Mouse (Mus musculus) midbrain, embryonic 11.5 days (tissue): ENCODE results near the gene Fat3. TPM values are rescaled to one million over a fixed set of nuclear protein-coding genes. Genes with fewer than 3 reads are reported as not detected.

Source experiments
- ATAC-seq: fragments of 200-750 bp; cut with Nextera tagmentation; 2 replicates; pipeline ENCODE4 v1.8.0; 2017; ENCODE audit warnings: moderate TSS enrichment, moderate library complexity; ENCODE audit not compliant: low FRiP score
- DNase-seq: peaks from one replicate; pipeline ENCODE4 v3.0.0; 2015; ENCODE audit warnings: low spot score; ENCODE audit errors: missing footprints
- H3K27ac ChIP-seq: fragments of 300-500 bp; sonication (generic); 2 replicates; pipeline ENCODE4 v1.5.1; 2014; ENCODE audit warnings: low read depth, low read length
- H3K27me3 ChIP-seq: fragments of 300-500 bp; sonication (generic); 2 replicates; pipeline ENCODE4 v1.6.1; 2014; ENCODE audit warnings: mild to moderate bottlenecking, low read length, moderate library complexity, mixed read lengths; ENCODE audit not compliant: control insufficient read depth, insufficient read depth
- H3K36me3 ChIP-seq: fragments of 300-500 bp; sonication (generic); 2 replicates; pipeline ENCODE4 v1.6.1; 2014; ENCODE audit warnings: mild to moderate bottlenecking, low read length, moderate library complexity, mixed read lengths; ENCODE audit not compliant: control insufficient read depth, insufficient read depth
- H3K4me1 ChIP-seq: fragments of 300-500 bp; sonication (generic); 2 replicates; pipeline ENCODE4 v1.6.1; 2014; ENCODE audit warnings: low read length; ENCODE audit not compliant: control insufficient read depth, insufficient read depth
- H3K4me2 ChIP-seq: fragments of 300-500 bp; sonication (generic); 2 replicates; pipeline ENCODE4 v1.6.1; 2014; ENCODE audit warnings: mild to moderate bottlenecking, moderate library complexity
- H3K4me3 ChIP-seq: fragments of 300-500 bp; sonication (generic); 2 replicates; pipeline ENCODE4 v1.5.1; 2014; ENCODE audit warnings: low read depth, low read length
- H3K9ac ChIP-seq: fragments of 300-500 bp; sonication (generic); 2 replicates; pipeline ENCODE4 v1.6.1; 2014; ENCODE audit warnings: low read length
- H3K9me3 ChIP-seq: fragments of 300-500 bp; sonication (generic); 2 replicates; pipeline ENCODE4 v1.6.1; 2016; ENCODE audit warnings: low read length; ENCODE audit not compliant: control insufficient read depth
- WGBS: fragments of 180-500 bp; shearing (Covaris S2); extraction: QIAGEN DNeasy Blood & Tissue Kit; methylation state at CpG from one replicate; pipeline ENCODE4 v1.1.7; 2014; 5-methylcytosine and 5-hydroxymethylcytosine counted together
- polyA plus RNA-seq: library from polyadenylated mRNA; unstranded; fragments of >200 nt; fragmentation: Nextera tagmentation; extraction: Ambion mirVana; gene quantifications from 2 replicates; pipeline ENCODE4 v1.2.1, GENCODE M21; 2014

Gene Fat3
- polyA plus RNA-seq, 1 experiment from 2014 or later: 13.5 TPM

DNA sequence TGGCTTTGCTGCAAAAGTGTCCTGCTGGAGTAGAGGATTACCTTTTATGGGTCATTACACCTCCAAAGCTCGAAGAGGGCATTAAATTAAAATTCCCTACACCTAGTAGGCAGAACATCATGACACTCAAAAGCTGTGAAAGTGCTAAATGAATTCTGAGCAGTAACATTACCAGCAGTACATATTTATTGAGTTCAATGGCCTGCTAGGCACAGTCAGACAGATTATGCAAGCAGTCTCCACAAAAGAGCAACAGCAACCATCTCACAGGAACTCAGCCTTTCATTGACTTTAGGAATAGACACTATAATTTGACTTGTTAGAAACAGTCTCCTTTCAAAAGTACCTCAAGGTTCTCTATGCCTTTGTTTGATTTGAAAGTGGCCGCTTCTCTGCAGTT is 426.4 kb downstream of the Fat3 start:
- no peak overlapping the region for H3K27ac ChIP-seq
- ATAC-seq (peak; percentile 63), DNase-seq (peak; percentile 87)
- 26% methylated on average over 2 of the region's 2 CpGs for WGBS
- no peak overlapping the region for H3K9ac ChIP-seq
- H3K9me3 ChIP-seq: no peaks in the 10 kb centered on the region
- H3K4me1 ChIP-seq: peaks cover 13% of the 10 kb centered on the region
- H3K4me2 ChIP-seq: no peak overlapping the region
- H3K4me3 ChIP-seq: no peak overlapping the region
- no peaks in the 10 kb centered on the region for H3K36me3 ChIP-seq
- no peaks in the 10 kb centered on the region for H3K27me3 ChIP-seq

DNA sequence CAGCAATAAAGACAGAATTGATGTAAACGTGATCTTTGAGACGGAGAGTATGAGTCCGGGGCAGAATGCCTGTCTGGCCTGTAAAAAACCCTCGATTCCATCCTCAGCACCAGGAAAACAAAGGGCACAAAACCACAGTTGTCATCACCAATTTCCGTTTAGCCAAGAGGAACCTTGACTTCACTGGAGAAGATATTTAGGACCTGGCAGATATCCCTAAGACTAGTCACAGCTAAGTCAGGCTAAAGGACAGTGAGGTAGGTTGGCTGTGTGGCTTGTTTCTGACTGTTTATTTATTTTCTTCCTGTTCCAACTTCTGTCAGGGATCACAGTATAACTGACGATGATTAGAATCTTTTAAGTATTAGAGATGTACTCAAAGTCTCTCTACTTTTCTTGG is 427.0 kb downstream of the Fat3 start:
- Histone ChIP-seq H3K27me3 (no peaks in the 10 kb centered on the region), H3K4me1 (peaks cover 13% of the 10 kb centered on the region)

GRCm38 (mm10) chr9:16063447-16063846 is 437.6 kb downstream of the Fat3 start:
- H3K4me2 ChIP-seq: no peak overlapping the region
- no peaks in the 10 kb centered on the region for H3K27me3 ChIP-seq
- no peak overlapping the region for H3K4me3 ChIP-seq
- WGBS: 81% methylated on average over 4 of the region's 4 CpGs
- H3K9me3 ChIP-seq: no peaks in the 10 kb centered on the region
- H3K27ac ChIP-seq: no peak overlapping the region
- no peak overlapping the region for H3K9ac ChIP-seq
- ATAC-seq (no peak), DNase-seq (peak; percentile 31)
- H3K4me1 ChIP-seq: no peaks in the 10 kb centered on the region
- no peaks in the 10 kb centered on the region for H3K36me3 ChIP-seq

More for the DNA sequence above, 427.0 kb downstream of the Fat3 start:
- no peak overlapping the region for H3K4me3 ChIP-seq
- H3K4me2 ChIP-seq: no peak overlapping the region
- no peak for DNase-seq
- no peaks in the 10 kb centered on the region for H3K36me3 ChIP-seq
- H3K9ac ChIP-seq: no peak overlapping the region
- no peaks in the 10 kb centered on the region for H3K9me3 ChIP-seq
- no peak for ATAC-seq
- 32% methylated on average over 6 of the region's 6 CpGs for whole genome bisulfite sequencing
- H3K27ac ChIP-seq: no peak overlapping the region

DNA sequence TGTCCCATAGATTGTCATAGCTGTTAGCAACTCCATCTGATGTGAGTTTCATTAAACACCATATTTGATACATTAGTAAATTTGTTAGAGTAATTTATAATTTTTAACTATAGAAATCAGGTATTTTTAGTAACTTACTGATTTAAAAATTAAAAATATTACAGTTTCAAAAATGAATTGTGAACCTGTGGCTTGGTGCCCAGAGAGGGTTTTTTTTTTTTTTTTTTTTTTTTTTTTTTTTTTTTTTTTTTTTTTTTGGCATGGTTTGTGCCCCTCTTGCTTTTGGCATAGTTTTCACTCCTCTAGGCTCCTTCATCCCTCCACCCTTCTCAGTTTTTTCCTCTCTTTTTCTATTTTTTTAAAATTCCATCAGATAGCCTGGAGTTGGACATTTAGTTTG is 438.6 kb downstream of the Fat3 start:
- no peak for DNase-seq
- Histone ChIP-seq H3K9ac (no peak overlapping the region), H3K4me1 (no peaks in the 10 kb centered on the region), H3K9me3 (no peaks in the 10 kb centered on the region), H3K4me2 (no peak overlapping the region), H3K4me3 (no peak overlapping the region), H3K36me3 (no peaks in the 10 kb centered on the region), H3K27ac (no peak overlapping the region), H3K27me3 (no peaks in the 10 kb centered on the region)
- ATAC-seq: no peak

- no peak overlapping the region for H3K27ac ChIP-seq
- H3K27me3 ChIP-seq: no peaks in the 10 kb centered on the region
- no peak overlapping the region for H3K9ac ChIP-seq
- peak; percentile 78 for DNase-seq
- H3K4me1 ChIP-seq: no peaks in the 10 kb centered on the region
- H3K9me3 ChIP-seq: no peaks in the 10 kb centered on the region
- no peaks in the 10 kb centered on the region for H3K36me3 ChIP-seq
- no peak overlapping the region for H3K4me2 ChIP-seq
- no peak overlapping the region for H3K4me3 ChIP-seq
- no peak for ATAC-seq
- 89% methylated on average over 2 of the region's 2 CpGs for WGBS
Measured at GRCm38 (mm10) chr9:16046686-16047085, 454.4 kb downstream of the Fat3 start.

DNA sequence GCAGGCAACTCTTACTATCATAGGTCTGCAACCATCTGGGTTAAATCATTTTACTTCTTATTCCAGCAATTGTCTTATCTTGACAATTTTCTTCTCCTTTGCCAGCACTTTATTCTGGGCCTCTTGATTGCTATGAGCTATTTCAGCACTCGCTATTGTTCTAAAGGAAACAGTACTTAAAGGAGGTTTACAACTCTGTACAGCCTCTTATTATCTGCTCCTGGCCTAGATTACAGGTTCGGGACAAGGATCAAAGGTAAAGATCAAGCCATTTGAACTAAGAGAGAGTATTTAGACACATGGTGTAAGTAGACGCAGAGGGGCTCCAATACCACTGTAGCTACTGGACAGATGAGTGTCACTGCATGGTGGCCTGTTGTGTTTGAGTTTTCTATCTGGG is 463.7 kb downstream of the Fat3 start:
- Histone ChIP-seq H3K4me3 (no peak overlapping the region), H3K4me2 (no peak overlapping the region), H3K9me3 (no peaks in the 10 kb centered on the region), H3K27ac (no peak overlapping the region), H3K36me3 (no peaks in the 10 kb centered on the region), H3K9ac (no peak overlapping the region), H3K4me1 (no peaks in the 10 kb centered on the region), H3K27me3 (no peaks in the 10 kb centered on the region)
- WGBS: 87% methylated on average over 3 of the region's 3 CpGs
- DNase-seq (peak; percentile 21), ATAC-seq (no peak)

DNA sequence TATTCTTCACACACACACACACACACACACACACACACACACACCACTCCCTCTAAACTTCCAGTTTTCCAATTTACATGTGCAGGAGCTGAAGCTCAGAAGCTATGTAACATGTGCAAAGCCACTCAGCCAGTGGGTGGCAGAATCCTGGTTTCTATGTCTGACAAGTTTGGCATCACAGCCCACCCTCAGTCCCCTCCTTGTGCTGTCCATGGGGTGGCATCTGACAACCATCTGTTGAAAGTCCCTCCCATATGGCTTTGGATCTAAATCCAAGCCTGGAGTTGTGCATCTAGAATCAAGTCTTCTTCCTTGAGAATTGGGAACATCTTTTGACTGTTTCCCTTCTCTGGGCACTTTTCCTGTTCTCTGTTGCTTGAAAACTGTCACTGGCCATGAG is 464.7 kb downstream of the Fat3 start:
- ATAC-seq (no peak), DNase-seq (peak; percentile 53)
- H3K27ac ChIP-seq: no peak overlapping the region
- no peak overlapping the region for H3K4me2 ChIP-seq
- H3K4me1 ChIP-seq: no peaks in the 10 kb centered on the region
- no peak overlapping the region for H3K9ac ChIP-seq
- no peaks in the 10 kb centered on the region for H3K36me3 ChIP-seq
- no peaks in the 10 kb centered on the region for H3K9me3 ChIP-seq
- H3K4me3 ChIP-seq: no peak overlapping the region
- H3K27me3 ChIP-seq: no peaks in the 10 kb centered on the region

DNA sequence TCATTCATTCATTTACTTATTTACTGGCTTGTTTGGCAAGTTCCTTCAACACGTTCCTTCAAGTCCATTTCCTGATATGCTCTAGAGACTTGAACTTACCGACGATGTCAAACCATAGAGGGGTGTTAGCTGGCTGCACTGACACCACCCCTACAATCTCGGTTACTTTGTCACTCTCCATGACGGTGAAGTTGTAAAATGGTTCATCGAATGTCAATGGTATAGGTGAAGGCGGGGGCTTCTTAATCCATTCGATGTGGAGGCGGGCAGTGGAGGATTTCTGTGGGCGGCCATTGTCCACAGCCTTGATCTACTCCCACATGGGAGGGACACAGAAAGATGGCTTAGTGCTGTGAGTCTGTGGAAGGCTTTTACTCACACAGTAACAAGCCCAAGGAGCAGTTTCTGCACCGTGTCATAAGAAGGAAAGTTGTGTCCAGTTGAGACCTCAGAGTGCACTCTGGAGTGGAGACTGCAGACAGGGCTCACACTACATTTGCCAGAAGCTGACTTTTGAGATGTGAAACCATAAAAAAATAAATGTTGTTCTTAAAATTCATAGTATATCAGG is 471.3 kb downstream of the Fat3 start:
- H3K27ac ChIP-seq: no peak overlapping the region
- H3K4me3 ChIP-seq: no peak overlapping the region
- peak; percentile 57 for DNase-seq
- no peak overlapping the region for H3K4me2 ChIP-seq
- H3K4me1 ChIP-seq: no peaks in the 10 kb centered on the region
- 64% methylated on average over 11 of the region's 11 CpGs for WGBS
- no peaks in the 10 kb centered on the region for H3K27me3 ChIP-seq
- ATAC-seq: no peak
- H3K36me3 ChIP-seq: no peaks in the 10 kb centered on the region
- H3K9ac ChIP-seq: no peak overlapping the region
- no peaks in the 10 kb centered on the region for H3K9me3 ChIP-seq

- Histone ChIP-seq H3K4me3 (no peak overlapping the region), H3K4me1 (no peaks in the 10 kb centered on the region), H3K27ac (no peak overlapping the region), H3K4me2 (no peak overlapping the region), H3K9me3 (no peaks in the 10 kb centered on the region), H3K36me3 (no peaks in the 10 kb centered on the region), H3K9ac (no peak overlapping the region), H3K27me3 (no peaks in the 10 kb centered on the region)
- 79% methylated on average over 4 of the region's 4 CpGs for WGBS
- DNase-seq: peak; percentile 60
- no peak for ATAC-seq
Measured at GRCm38 (mm10) chr9:16029066-16029465, 472.0 kb downstream of the Fat3 start.
